Mouse (Mus musculus): Measurements from ENCODE around the gene Rnpepl1.

- TF ChIP-seq CTCF (IDR thresholded peaks at IDR 0.05; ENCODE audit: low read depth) = peak; percentile 12; the same call in 1 of the 2 replicates
- TF ChIP-seq EP300 (IDR thresholded peaks at IDR 0.05; ENCODE audit: low read depth) = no peak
Measured at GRCm38 (mm10) chr1:92935977-92936376, 25.4 kb downstream of the Rnpepl1 start.
